Mouse (Mus musculus) layer of hippocampus, adult 2 months (tissue): ENCODE results near the gene Oas1f. TPM values are rescaled to one million over a fixed set of nuclear protein-coding genes. Genes with fewer than 3 reads are reported as not detected.

Experiments used
- microRNA-seq, 2 experiments: library from miRNA; unstranded; fragments of <30 nt; microRNA quantifications; one replicate each; pipeline ENCODE4 v1.2.0; 2021
- total RNA-seq, 2 experiments: library from RNA; stranded (reverse); gene quantifications; 2 replicates each; pipeline ENCODE4 v1.2.3; 2021

Oas1f gene
- total RNA-seq, 2 experiments from 2014 or later: not detected

Small RNA genes within 50 kb of the gene (microRNA-seq; reads per million reads assigned to microRNA genes)
- gene Gm22907: 0 reads per million in 2 experiments

Other genes starting within 250 kb of the Oas1f start
- gene Rita1, start 234.8 kb upstream of the Oas1f start, total RNA-seq: 10 to 100 TPM; 23.7 to 28.0 TPM
- 10 to 100 TPM; 36.8 to 37.2 TPM for gene Ddx54, start 234.6 kb upstream of the Oas1f start, total RNA-seq
- gene Cfap73, start 213.1 kb upstream of the Oas1f start, total RNA-seq: under 1 TPM in 1 of 2 experiments, not detected in 1; 0.39 TPM
- gene Rasal1, start 198.6 kb upstream of the Oas1f start, total RNA-seq: 10 to 100 TPM; 91.9 to 96.6 TPM
- 10 to 100 TPM; 70.9 to 73.9 TPM for gene Dtx1, start 135.4 kb upstream of the Oas1f start, total RNA-seq
- not detected for gene Oas2, start 97.5 kb upstream of the Oas1f start, total RNA-seq
- not detected for gene Oas3, start 69.7 kb upstream of the Oas1f start, total RNA-seq
- gene Oas1e, start 51.8 kb upstream of the Oas1f start, total RNA-seq: not detected
- gene Oas1c, start 34.9 kb upstream of the Oas1f start, total RNA-seq: 1 to 10 TPM in 1 of 2 experiments, under 1 TPM in 1; 0.26 to 1.4 TPM
- gene Oas1h, start 14.1 kb downstream of the Oas1f start, total RNA-seq: not detected
- not detected for gene Oas1g, start 40.2 kb downstream of the Oas1f start, total RNA-seq
- under 1 TPM in 1 of 2 experiments, not detected in 1; 0.29 TPM for gene Oas1a, start 60.2 kb downstream of the Oas1f start, total RNA-seq
- not detected for gene Oas1d, start 67.2 kb downstream of the Oas1f start, total RNA-seq
- gene Rph3a, start 162.7 kb downstream of the Oas1f start, total RNA-seq: 100 to 1,000 TPM; 226 to 235 TPM